Mouse (Mus musculus) liver, embryonic 15.5 days (tissue): Measurements from ENCODE around the gene Six5. TPM values are rescaled to one million over a fixed set of nuclear protein-coding genes. Genes with fewer than 3 reads are reported as not detected.
A peak's percentile ranks its signal among the peaks of the same experiment; 100 is the strongest.
"Not testable (repeated sequence)": the region's sequence is repeated elsewhere in the genome, so short reads cannot be mapped to it uniquely, and the experiment has no call there.

ENCODE experiments used
- ATAC-seq: fragments of 200-750 bp; cut with Nextera tagmentation; 2 replicates; pipeline ENCODE4 v1.8.0; 2017; ENCODE audit warnings: moderate number of reproducible peaks, mild to moderate bottlenecking, moderate library complexity; ENCODE audit not compliant: insufficient read depth
- H3K27ac ChIP-seq: fragments of 300-500 bp; sonication (generic); replicated peaks from 2 replicates; pipeline ENCODE4 v1.5.1; 2015; ENCODE audit warnings: mild to moderate bottlenecking, inconsistent platforms
- H3K27me3 ChIP-seq: fragments of 300-500 bp; sonication (generic); 2 replicates; pipeline ENCODE4 v1.6.1; 2015; ENCODE audit warnings: mild to moderate bottlenecking, inconsistent platforms
- H3K36me3 ChIP-seq: fragments of 300-500 bp; sonication (generic); replicated peaks from 2 replicates; pipeline ENCODE4 v1.6.1; 2015; ENCODE audit warnings: moderate library complexity, mild to moderate bottlenecking, inconsistent platforms
- H3K4me1 ChIP-seq: fragments of 300-500 bp; sonication (generic); replicated peaks from 2 replicates; pipeline ENCODE4 v1.6.1; 2015; ENCODE audit warnings: inconsistent platforms
- H3K4me2 ChIP-seq: fragments of 300-500 bp; sonication (generic); 2 replicates; pipeline ENCODE4 v1.6.1; 2015; ENCODE audit warnings: moderate library complexity, mild to moderate bottlenecking, inconsistent platforms
- H3K4me3 ChIP-seq: fragments of 300-500 bp; sonication (generic); replicated peaks from 2 replicates; pipeline ENCODE4 v1.5.1; 2015; ENCODE audit warnings: mild to moderate bottlenecking, inconsistent platforms
- H3K9ac ChIP-seq: fragments of 300-500 bp; sonication (generic); 2 replicates; pipeline ENCODE4 v1.6.1; 2015; ENCODE audit warnings: moderate library complexity, mild to moderate bottlenecking, inconsistent platforms
- H3K9me3 ChIP-seq: fragments of 300-500 bp; sonication (generic); replicated peaks from 2 replicates; pipeline ENCODE4 v1.6.1; 2016; ENCODE audit warnings: inconsistent platforms
- WGBS: fragments of 180-500 bp; shearing (Covaris S2); methylation state at CpG from one replicate; pipeline ENCODE4 v1.1.7; 2015; ENCODE audit warnings: mixed read lengths; ENCODE audit not compliant: insufficient replicate concordance; 5-methylcytosine and 5-hydroxymethylcytosine counted together
- polyA plus RNA-seq: library from polyadenylated mRNA; unstranded; fragments of >200 nt; fragmentation: Nextera tagmentation; extraction: Ambion mirVana; gene quantifications from 2 replicates; pipeline ENCODE4 v1.2.1, GENCODE M21; 2015

Gene Six5
- polyA plus RNA-seq, 1 experiment from 2014 or later, result 0.90 TPM

- Histone ChIP-seq H3K9ac (no peak overlapping the region), H3K27ac (no peak overlapping the region), H3K4me2 (no peak overlapping the region), H3K9me3 (no peaks in the 10 kb centered on the region), H3K27me3 (peaks cover 11% of the 10 kb centered on the region), H3K4me3 (no peak overlapping the region), H3K36me3 (peaks cover 24% of the 10 kb centered on the region), H3K4me1 (no peaks in the 10 kb centered on the region)
- 78% methylated on average over 8 of the region's 8 CpGs for WGBS
- ATAC-seq, result no peak
These were observed 39.3 kb upstream of the Six5 start for GRCm38 (mm10) chr7:19055108-19055507.

GRCm38 (mm10) chr7:19057405-19057804, 37.0 kb upstream of the Six5 start:
- no peak for ATAC-seq
- 60% methylated on average over 10 of the region's 10 CpGs for WGBS
- no peak overlapping the region for H3K9ac ChIP-seq

GRCm38 (mm10) chr7:19065896-19066295, 28.5 kb upstream of the Six5 start:
- Histone ChIP-seq H3K36me3 (no peaks in the 10 kb centered on the region), H3K9ac (no peak overlapping the region), H3K9me3 (no peaks in the 10 kb centered on the region), H3K4me2 (no peak overlapping the region), H3K27me3 (peaks cover 62% of the 10 kb centered on the region), H3K4me1 (peaks cover 4% of the 10 kb centered on the region), H3K27ac (no peak overlapping the region), H3K4me3 (no peak overlapping the region)
- ATAC-seq, result no peak
- 35% methylated on average over 13 of the region's 13 CpGs for WGBS

More at GRCm38 (mm10) chr7:19057405-19057804, 37.0 kb upstream of the Six5 start:
- Histone ChIP-seq H3K4me1 (no peaks in the 10 kb centered on the region), H3K36me3 (peaks cover 1% of the 10 kb centered on the region; the same call in 1 of the 2 replicates), H3K27ac (no peak overlapping the region), H3K27me3 (peaks cover 12% of the 10 kb centered on the region), H3K9me3 (no peaks in the 10 kb centered on the region), H3K4me3 (no peak overlapping the region), H3K4me2 (no peak overlapping the region)

- H3K27me3 ChIP-seq, result peaks cover 66% of the 10 kb centered on the region
- H3K4me2 ChIP-seq, result no peak overlapping the region
- H3K9me3 ChIP-seq, result no peaks in the 10 kb centered on the region
- no peaks in the 10 kb centered on the region for H3K36me3 ChIP-seq
- no peak overlapping the region for H3K4me3 ChIP-seq
- no peak for ATAC-seq
- 33% methylated on average over 14 of the region's 14 CpGs for WGBS
- H3K4me1 ChIP-seq, result peaks cover 4% of the 10 kb centered on the region
- no peak overlapping the region for H3K9ac ChIP-seq
- H3K27ac ChIP-seq, result no peak overlapping the region
These were observed 27.3 kb upstream of the Six5 start for GRCm38 (mm10) chr7:19067063-19067462.

GRCm38 (mm10) chr7:19067935-19068334, 26.5 kb upstream of the Six5 start:
- H3K36me3 ChIP-seq, result no peaks in the 10 kb centered on the region
- no peak overlapping the region for H3K4me3 ChIP-seq
- H3K4me2 ChIP-seq, result no peak overlapping the region
- H3K27ac ChIP-seq, result no peak overlapping the region
- no peak for ATAC-seq
- H3K9me3 ChIP-seq, result no peaks in the 10 kb centered on the region
- H3K4me1 ChIP-seq, result peaks cover 4% of the 10 kb centered on the region
- H3K27me3 ChIP-seq, result peaks cover 70% of the 10 kb centered on the region
- H3K9ac ChIP-seq, result no peak overlapping the region
- WGBS, result 50% methylated on average over 14 of the region's 14 CpGs

GRCm38 (mm10) chr7:19068707-19069106, 25.7 kb upstream of the Six5 start:
- Histone ChIP-seq H3K9me3 (no peaks in the 10 kb centered on the region), H3K4me2 (no peak overlapping the region), H3K36me3 (no peaks in the 10 kb centered on the region), H3K27me3 (peaks cover 71% of the 10 kb centered on the region), H3K4me3 (no peak overlapping the region), H3K27ac (no peak overlapping the region), H3K4me1 (peaks cover 4% of the 10 kb centered on the region), H3K9ac (no peak overlapping the region)
- ATAC-seq, result no peak
- WGBS, result 1% methylated on average over 2 of the region's 2 CpGs

- H3K27me3 ChIP-seq, result peaks cover 71% of the 10 kb centered on the region
- no peak overlapping the region for H3K4me2 ChIP-seq
- H3K36me3 ChIP-seq, result no peaks in the 10 kb centered on the region
- no peak overlapping the region for H3K9ac ChIP-seq
- peaks cover 4% of the 10 kb centered on the region for H3K4me1 ChIP-seq
- ATAC-seq, result no peak
- no peak overlapping the region for H3K4me3 ChIP-seq
- WGBS, result 35% methylated on average over 3 of the region's 3 CpGs
- H3K9me3 ChIP-seq, result no peaks in the 10 kb centered on the region
- no peak overlapping the region for H3K27ac ChIP-seq
These were observed 24.9 kb upstream of the Six5 start for GRCm38 (mm10) chr7:19069500-19069899.

- not testable (repeated sequence) for H3K4me2 ChIP-seq, ATAC-seq, H3K9ac ChIP-seq, H3K27ac ChIP-seq, H3K9me3 ChIP-seq, H3K36me3 ChIP-seq, H3K4me3 ChIP-seq
- WGBS, result 37% methylated on average over 3 of the region's 3 CpGs
- Histone ChIP-seq H3K4me1 (peaks cover 17% of the 10 kb centered on the region), H3K27me3 (peaks cover 64% of the 10 kb centered on the region)
These were observed 23.4 kb upstream of the Six5 start for GRCm38 (mm10) chr7:19071024-19071423.

GRCm38 (mm10) chr7:19073504-19073903, 20.9 kb upstream of the Six5 start:
- H3K9me3 ChIP-seq, result no peaks in the 10 kb centered on the region
- no peak overlapping the region for H3K9ac ChIP-seq
- no peak overlapping the region for H3K4me3 ChIP-seq
- peaks cover 35% of the 10 kb centered on the region for H3K4me1 ChIP-seq
- peaks cover 43% of the 10 kb centered on the region for H3K27me3 ChIP-seq
- no peak for ATAC-seq
- no peak overlapping the region for H3K27ac ChIP-seq
- peaks cover 4% of the 10 kb centered on the region; the same call in 1 of the 2 replicates for H3K36me3 ChIP-seq
- H3K4me2 ChIP-seq, result no peak overlapping the region
- whole genome bisulfite sequencing, result 76% methylated on average over 9 of the region's 9 CpGs

- Histone ChIP-seq H3K27ac (no peak overlapping the region), H3K36me3 (peaks cover 4% of the 10 kb centered on the region; the same call in 1 of the 2 replicates), H3K9me3 (no peaks in the 10 kb centered on the region), H3K4me3 (no peak overlapping the region), H3K9ac (no peak overlapping the region), H3K27me3 (peaks cover 47% of the 10 kb centered on the region), H3K4me1 (peaks cover 37% of the 10 kb centered on the region), H3K4me2 (no peak overlapping the region)
- 86% methylated on average over 6 of the region's 6 CpGs for WGBS
- no peak for ATAC-seq
These were observed 19.9 kb upstream of the Six5 start for GRCm38 (mm10) chr7:19074494-19074893.

GRCm38 (mm10) chr7:19075231-19075630, 19.2 kb upstream of the Six5 start:
- H3K27me3 ChIP-seq, result peaks cover 48% of the 10 kb centered on the region
- peak overlapping the region; percentile 82 for H3K4me3 ChIP-seq
- peak overlapping the region; percentile 41; the same call in 1 of the 2 replicates for H3K27ac ChIP-seq
- no peaks in the 10 kb centered on the region for H3K9me3 ChIP-seq
- 48% methylated on average over 5 of the region's 5 CpGs for WGBS
- peak overlapping the region; percentile 76 for H3K9ac ChIP-seq
- H3K36me3 ChIP-seq, result peaks cover 10% of the 10 kb centered on the region
- peak overlapping the region; percentile 92 for H3K4me2 ChIP-seq
- ATAC-seq, result no peak
- peaks cover 37% of the 10 kb centered on the region for H3K4me1 ChIP-seq
